Mouse (Mus musculus) olfactory bulb, adult 2 months (tissue): ENCODE results near the gene Chrna1. TPM values are rescaled to one million over a fixed set of nuclear protein-coding genes. Genes with fewer than 3 reads are reported as not detected.

Experiments
- H3K27ac ChIP-seq: fragments of 200-500 bp; 2 replicates; pipeline ENCODE4 v1.5.1; 2012; ENCODE audit warnings: low read depth, low read length; ENCODE audit not compliant: insufficient read depth
- H3K4me1 ChIP-seq: fragments of 200-500 bp; 2 replicates; pipeline ENCODE4 v1.6.1; 2012; ENCODE audit warnings: low read length; ENCODE audit not compliant: control insufficient read depth, insufficient read depth
- H3K4me3 ChIP-seq: fragments of 200-500 bp; 2 replicates; pipeline ENCODE4 v1.5.1; 2012; ENCODE audit warnings: mild to moderate bottlenecking, low read depth, low read length, moderate library complexity; ENCODE audit not compliant: insufficient read depth
- CTCF ChIP-seq: fragments of 200-500 bp; IDR thresholded peaks from 2 replicates; pipeline ENCODE4 v1.5.1; 2012; ENCODE audit warnings: low read depth, mild to moderate bottlenecking, low read length, moderate library complexity; ENCODE audit not compliant: insufficient read depth
- POLR2A ChIP-seq: fragments of 200-500 bp; IDR thresholded peaks from 2 replicates; pipeline ENCODE4 v1.6.1; 2012; ENCODE audit warnings: mild to moderate bottlenecking, low read depth, low read length, moderate library complexity; ENCODE audit not compliant: insufficient read depth
- WGBS: fragments of 180-500 bp; shearing (Covaris S2); methylation state at CpG from one replicate; pipeline ENCODE4 v1.1.7; 2018; 5-methylcytosine and 5-hydroxymethylcytosine counted together
- polyA plus RNA-seq: library from polyadenylated mRNA; stranded (reverse); fragments of >200 nt; gene quantifications from 2 replicates; pipeline ENCODE4 v1.2.4, GENCODE M21; 2012; ENCODE audit warnings: low replicate concordance; ENCODE audit not compliant: missing spikeins, insufficient read depth, insufficient read length

Gene Chrna1
- polyA plus RNA-seq: not detected in 2 replicates

DNA sequence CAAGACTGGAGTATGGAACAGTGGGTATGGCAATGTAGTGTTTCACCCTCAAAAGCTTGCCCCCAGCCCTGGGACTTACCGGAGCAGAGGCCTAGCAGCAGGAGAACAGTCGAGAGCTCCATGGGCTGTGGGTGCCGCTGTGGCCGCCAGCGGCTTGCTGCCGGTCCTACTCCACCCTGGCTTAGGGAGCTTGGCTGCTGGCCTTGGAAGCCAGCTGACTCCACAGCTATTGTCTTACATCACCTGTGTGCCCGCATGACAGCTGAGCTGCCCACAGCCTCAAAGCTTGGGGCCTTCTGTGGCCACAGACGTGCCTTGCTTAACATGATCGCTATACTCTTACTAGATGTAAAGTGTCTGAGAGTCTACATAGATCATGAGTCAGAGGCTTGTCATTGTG lies at the start of gene Chrna1:
Gene Chrna1 (minus strand): TSS at position 173 of the 400 bp plus-strand sequence.
- TF ChIP-seq POLR2A (no peak), CTCF (no peak)
- Histone ChIP-seq H3K27ac (no peak within 1 kb of the TSS), H3K4me3 (no peak within 1 kb of the TSS), H3K4me1 (peaks cover 5% of the 10 kb centered on the region)
- WGBS: 91% methylated on average over 9 of the region's 9 CpGs

DNA sequence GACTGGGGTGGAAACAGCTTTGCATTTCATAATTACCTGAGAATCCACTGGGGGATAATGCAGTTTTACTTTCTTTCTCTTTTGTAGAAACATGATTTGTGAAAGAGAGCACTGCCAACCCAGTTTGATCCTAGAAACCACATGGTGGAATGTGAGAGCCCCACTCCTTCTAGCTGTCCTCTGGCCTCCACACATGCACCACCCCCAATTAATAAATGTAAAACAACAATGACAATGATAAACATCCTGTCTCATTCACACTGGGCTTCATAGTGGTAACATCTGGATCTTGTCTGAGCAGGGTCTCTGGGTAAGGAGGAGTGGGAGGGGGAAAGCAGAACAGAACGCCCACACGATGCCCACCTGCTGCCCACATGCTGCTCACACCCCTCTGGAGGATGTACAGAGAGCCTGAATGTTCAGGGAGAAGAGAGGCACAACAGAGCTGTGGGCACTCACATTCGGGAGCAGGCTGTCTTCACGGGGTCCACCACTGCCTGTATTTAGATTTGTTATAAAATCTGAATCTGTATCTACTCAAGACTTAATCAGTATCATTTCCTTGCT lies 38.4 kb upstream of the Chrna1 start:
- TF ChIP-seq CTCF: no peak
- no peak for TF ChIP-seq POLR2A
- Histone ChIP-seq H3K4me1 (no peaks in the 10 kb centered on the region), H3K4me3 (no peak overlapping the region), H3K27ac (no peak overlapping the region)
- WGBS: 85% methylated on average over 4 of the region's 4 CpGs

DNA sequence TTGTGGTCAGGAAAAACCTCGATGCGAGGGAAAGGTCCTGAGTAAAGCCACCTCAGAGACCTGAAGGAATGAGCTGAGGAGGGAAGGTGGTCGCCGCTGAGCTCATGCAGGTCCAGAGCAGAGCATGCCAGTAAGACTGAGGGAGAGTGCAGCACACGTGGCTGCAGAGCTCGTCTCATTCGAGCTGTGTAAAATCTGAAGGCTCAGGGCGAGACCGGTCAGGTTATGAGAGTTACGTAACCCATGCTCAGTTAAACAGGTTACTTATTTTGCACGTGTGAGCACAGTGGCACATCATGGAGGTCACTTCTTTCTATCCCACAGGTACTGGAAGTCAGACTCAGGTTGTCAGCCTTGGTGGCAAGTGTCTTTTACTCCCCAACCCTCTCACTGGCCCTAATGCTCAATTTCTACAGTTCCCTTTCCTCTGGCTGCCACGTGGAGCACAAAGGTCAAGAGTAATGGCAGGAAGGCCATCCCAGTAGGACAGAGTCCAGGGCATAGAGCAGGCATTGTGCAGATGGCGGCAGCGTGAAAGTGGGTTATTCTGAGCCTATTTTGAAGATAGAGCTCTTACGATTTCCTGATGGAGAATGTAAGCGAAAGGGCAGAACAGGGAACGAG lies 36.4 kb upstream of the Chrna1 start:
- H3K27ac ChIP-seq: no peak overlapping the region
- no peaks in the 10 kb centered on the region for H3K4me1 ChIP-seq
- 92% methylated on average over 17 of the region's 17 CpGs for WGBS
- no peak for TF ChIP-seq POLR2A
- TF ChIP-seq CTCF: no peak
- H3K4me3 ChIP-seq: no peak overlapping the region

DNA sequence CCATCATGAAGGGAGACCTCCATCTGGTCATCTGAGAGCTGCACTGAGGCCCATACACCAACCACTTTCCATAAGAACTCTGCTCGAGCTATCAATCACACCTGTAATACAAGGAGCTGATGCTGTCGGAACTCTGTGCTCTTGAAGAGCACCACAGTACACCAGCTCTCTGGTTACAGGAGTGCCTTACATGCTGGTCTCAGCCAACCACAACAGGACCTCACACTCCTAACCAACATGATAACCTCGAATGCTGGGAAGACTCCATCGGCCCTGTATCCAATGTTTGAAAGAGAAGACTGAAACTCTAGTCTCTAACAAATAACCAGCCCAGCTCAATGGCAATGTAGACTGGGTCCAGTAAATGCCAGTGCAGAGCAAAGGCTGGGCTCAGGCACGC lies 35.3 kb upstream of the Chrna1 start:
- TF ChIP-seq POLR2A (no peak), CTCF (no peak)

DNA sequence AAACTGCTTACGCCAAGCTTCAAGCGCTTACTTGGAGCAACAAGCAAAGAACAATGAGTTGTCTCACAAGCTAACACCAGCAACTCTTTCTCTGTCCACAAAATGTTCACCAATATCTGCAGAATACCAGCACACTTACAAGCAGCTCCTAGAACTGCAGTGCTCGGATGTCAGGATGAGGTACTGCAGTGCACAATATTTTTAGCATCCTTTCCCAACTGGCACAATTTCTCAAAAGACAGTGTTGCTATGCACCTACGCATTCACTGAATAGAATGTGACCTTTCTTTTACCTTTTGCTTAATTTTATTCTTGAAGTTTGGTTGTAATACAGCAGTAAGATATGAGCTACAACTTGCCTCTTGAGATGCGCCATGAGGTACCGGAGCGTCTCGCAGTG lies 34.2 kb upstream of the Chrna1 start:
- no peak for TF ChIP-seq POLR2A
- no peak for TF ChIP-seq CTCF
- WGBS: 92% methylated on average over 8 of the region's 8 CpGs
- no peak overlapping the region for H3K27ac ChIP-seq
- peaks cover 3% of the 10 kb centered on the region; the same call in 1 of the 2 replicates for H3K4me1 ChIP-seq
- no peak overlapping the region for H3K4me3 ChIP-seq

More for the DNA sequence above, 35.3 kb upstream of the Chrna1 start:
- 94% methylated on average over 5 of the region's 5 CpGs for WGBS
- no peaks in the 10 kb centered on the region for H3K4me1 ChIP-seq
- H3K4me3 ChIP-seq: no peak overlapping the region
- no peak overlapping the region for H3K27ac ChIP-seq

DNA sequence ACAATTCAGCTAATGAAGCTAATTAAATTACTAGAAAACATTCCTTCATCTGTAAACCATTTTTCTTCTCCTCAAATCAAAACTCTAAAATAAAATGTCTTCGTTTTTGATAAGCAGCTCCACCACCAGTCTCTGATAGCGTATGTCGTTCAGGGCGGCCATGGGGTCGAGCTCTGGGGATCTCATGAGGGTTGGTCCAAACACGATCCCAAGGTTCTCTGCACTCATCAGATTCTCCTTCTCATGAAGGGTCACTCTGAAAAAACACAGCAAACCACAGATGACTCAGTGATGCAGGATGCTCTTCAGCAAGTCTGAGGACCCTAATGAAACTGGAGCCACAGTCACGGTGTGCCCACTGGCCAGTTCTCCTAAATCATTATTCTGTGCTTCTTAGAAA lies 32.8 kb upstream of the Chrna1 start:
- H3K27ac ChIP-seq: no peak overlapping the region
- peaks cover 4% of the 10 kb centered on the region for H3K4me1 ChIP-seq
- no peak overlapping the region for H3K4me3 ChIP-seq
- TF ChIP-seq POLR2A (no peak), CTCF (no peak)
- 95% methylated on average over 7 of the region's 7 CpGs for WGBS

DNA sequence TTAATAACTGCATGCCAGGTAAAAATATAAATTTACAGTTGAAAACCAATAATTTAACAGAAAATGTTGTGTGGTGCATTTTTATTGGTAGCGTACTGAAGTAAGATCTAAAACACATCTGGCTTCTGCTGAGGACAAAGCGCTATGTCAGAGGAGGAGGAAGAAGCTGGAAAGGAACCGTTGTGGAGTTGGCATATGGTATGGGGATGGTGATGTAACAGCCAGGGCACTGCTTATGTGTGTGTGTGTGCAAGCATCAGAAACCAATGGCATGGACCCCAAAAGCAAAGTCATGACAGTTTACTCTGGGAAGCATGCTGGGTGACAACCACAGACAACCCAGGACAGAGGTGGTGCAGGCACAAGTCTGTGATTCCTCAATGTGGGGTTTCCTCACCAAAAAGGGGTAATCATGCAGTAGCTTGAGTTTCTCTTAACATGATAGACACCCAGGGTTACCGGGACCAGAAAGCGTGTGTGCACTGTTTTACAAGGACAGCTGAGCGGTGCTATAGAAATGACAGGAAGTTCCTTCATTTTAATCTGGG lies 32.3 kb upstream of the Chrna1 start:
- WGBS: 78% methylated on average over 6 of the region's 6 CpGs
- no peak for TF ChIP-seq POLR2A
- TF ChIP-seq CTCF: no peak

DNA sequence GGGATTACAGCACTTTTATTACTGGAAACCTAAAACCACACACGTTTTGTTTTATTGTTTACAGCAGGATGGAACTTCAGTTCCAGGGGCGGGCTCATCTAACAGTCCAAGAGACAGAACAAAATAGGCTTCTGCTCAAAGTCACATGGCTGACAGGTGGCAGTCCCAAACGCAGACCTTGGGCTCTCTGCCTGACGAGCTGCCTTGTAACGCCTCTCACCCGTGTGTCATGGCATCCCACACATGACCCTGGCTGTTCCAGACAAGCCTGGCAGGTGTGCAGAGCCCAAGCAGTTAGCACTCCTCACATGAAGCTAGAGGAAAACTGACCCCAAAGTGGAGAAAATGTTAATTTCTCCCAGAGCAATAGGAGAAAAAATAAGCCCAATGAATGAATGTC lies 31.7 kb upstream of the Chrna1 start:
- no peak overlapping the region for H3K4me3 ChIP-seq
- peaks cover 13% of the 10 kb centered on the region for H3K4me1 ChIP-seq
- WGBS: 79% methylated on average over 6 of the region's 6 CpGs
- no peak for TF ChIP-seq POLR2A
- no peak overlapping the region for H3K27ac ChIP-seq

More for the DNA sequence above, 32.3 kb upstream of the Chrna1 start:
- Histone ChIP-seq H3K27ac (no peak overlapping the region), H3K4me1 (peaks cover 9% of the 10 kb centered on the region), H3K4me3 (no peak overlapping the region)

DNA sequence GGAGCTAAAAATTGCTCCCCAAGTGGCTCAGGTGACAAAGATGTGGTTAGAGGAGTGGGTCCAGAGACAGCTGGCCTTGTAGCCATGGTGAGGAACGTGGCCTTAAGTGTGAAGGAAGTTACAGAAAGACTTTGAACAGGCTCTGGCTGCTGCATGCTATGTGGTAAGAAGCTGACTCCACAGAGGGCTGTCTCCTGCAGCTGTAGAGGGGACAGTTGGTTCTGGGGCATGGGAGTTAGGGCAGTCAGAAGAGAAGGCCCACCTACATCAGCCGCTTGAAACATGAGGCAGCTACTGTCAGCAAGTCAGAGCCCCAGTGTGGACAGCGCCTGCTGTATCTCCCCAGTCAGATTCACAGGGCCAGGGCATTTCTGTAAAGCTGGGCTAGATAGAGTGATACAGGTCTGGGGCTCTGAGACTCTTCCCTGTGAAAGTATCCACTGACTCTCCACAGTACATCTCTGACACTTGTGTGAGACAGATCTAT lies 29.6 kb upstream of the Chrna1 start:
- TF ChIP-seq CTCF (no peak), POLR2A (no peak)
- WGBS: over 99% methylated on average over 3 of the region's 3 CpGs
- no peak overlapping the region for H3K4me3 ChIP-seq
- H3K4me1 ChIP-seq: peaks cover 24% of the 10 kb centered on the region
- H3K27ac ChIP-seq: no peak overlapping the region
